Mouse (Mus musculus) testis, adult 2 months (tissue): ENCODE data around the gene Gm9857. TPM values are rescaled to one million over a fixed set of nuclear protein-coding genes. Genes with fewer than 3 reads are reported as not detected.
A peak's percentile ranks its signal among the peaks of the same experiment; 100 is the strongest.

Experiments used
- H3K27ac ChIP-seq: fragments of 200-500 bp; 2 replicates; pipeline ENCODE4 v1.5.1; 2012; ENCODE audit warnings: low read depth, low read length; ENCODE audit not compliant: control insufficient read depth, insufficient read depth
- H3K27me3 ChIP-seq: fragments of 200-500 bp; 2 replicates; pipeline ENCODE4 v1.6.1; 2012; ENCODE audit warnings: mild to moderate bottlenecking, low read length, moderate library complexity; ENCODE audit not compliant: control insufficient read depth, insufficient read depth
- H3K36me3 ChIP-seq: fragments of 200-500 bp; 2 replicates; pipeline ENCODE4 v1.6.1; 2012; ENCODE audit warnings: mild to moderate bottlenecking, low read length; ENCODE audit not compliant: control insufficient read depth, insufficient read depth
- H3K4me1 ChIP-seq: fragments of 200-500 bp; 2 replicates; pipeline ENCODE4 v1.6.1; 2012; ENCODE audit warnings: low read length; ENCODE audit not compliant: control insufficient read depth, insufficient read depth
- H3K4me3 ChIP-seq: fragments of 200-500 bp; 2 replicates; pipeline ENCODE4 v1.5.1; 2012; ENCODE audit warnings: low read depth, mild to moderate bottlenecking, low read length, moderate library complexity, mixed read lengths; ENCODE audit not compliant: control insufficient read depth
- CTCF ChIP-seq: fragments of 200-500 bp; IDR thresholded peaks from 2 replicates; pipeline ENCODE4 v1.5.1; 2012; ENCODE audit warnings: low read depth, mild to moderate bottlenecking, inconsistent platforms, low read length, moderate library complexity; ENCODE audit not compliant: control insufficient read depth, insufficient read depth, insufficient replicate concordance
- POLR2A ChIP-seq: fragments of 200-500 bp; IDR thresholded peaks from 2 replicates; pipeline ENCODE4 v1.6.1; 2012; ENCODE audit warnings: low read depth, mild to moderate bottlenecking, inconsistent platforms, low read length, moderate library complexity; ENCODE audit not compliant: control insufficient read depth
- polyA plus RNA-seq: library from polyadenylated mRNA; depleted of rRNA; stranded (reverse); fragments of >200 nt; gene quantifications from 2 replicates; pipeline ENCODE4 v1.2.3, GENCODE M21; 2012; rRNA removed

The Gm9857 gene
- polyA plus RNA-seq: 26.9 and 34.4 TPM in 2 replicates

DNA sequence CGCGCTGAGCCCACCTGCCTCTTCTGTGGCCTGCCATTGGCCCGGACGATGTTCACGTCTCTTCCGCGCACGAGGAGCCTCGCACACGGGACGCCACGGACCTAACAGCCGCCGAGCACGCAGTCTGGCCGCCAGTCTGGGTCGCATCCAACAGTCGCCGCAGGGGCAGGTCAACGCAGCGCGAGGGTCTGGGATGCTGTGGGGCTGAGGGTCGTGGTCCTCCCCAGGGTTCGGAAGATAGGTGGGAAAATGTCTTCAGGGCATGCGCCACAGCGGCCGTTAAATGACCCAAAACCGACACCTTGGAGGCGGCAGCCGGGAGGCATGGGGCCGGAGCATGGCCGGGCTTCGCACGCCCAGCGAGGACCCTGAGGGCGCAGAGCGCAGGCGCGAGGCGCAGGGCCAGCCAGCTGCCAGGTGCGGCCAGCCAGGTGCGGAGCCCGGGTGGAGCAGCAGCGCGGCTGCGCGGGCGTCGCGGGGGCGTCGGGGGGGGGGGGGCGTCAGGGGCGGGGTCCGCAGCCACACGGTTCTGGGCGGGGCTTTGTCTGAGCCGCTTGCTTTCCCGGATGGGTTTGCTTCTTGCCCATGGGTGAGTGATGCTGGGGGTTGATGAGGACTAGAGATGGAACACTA, at the start of gene Gm9857:
Gene Gm9857 (minus strand): TSS at position 445 of the 633 bp plus-strand sequence.
- H3K27ac ChIP-seq: peak within 1 kb of the TSS; percentile 93
- H3K4me3 ChIP-seq: peak within 1 kb of the TSS; percentile 94
- H3K36me3 ChIP-seq: no peaks in the 10 kb centered on the region; the same call in 1 of the 2 replicates
- peaks cover 3% of the 10 kb centered on the region for H3K4me1 ChIP-seq
- no peaks in the 10 kb centered on the region for H3K27me3 ChIP-seq
- peak; percentile 79 for TF ChIP-seq POLR2A
- no peak for TF ChIP-seq CTCF

DNA sequence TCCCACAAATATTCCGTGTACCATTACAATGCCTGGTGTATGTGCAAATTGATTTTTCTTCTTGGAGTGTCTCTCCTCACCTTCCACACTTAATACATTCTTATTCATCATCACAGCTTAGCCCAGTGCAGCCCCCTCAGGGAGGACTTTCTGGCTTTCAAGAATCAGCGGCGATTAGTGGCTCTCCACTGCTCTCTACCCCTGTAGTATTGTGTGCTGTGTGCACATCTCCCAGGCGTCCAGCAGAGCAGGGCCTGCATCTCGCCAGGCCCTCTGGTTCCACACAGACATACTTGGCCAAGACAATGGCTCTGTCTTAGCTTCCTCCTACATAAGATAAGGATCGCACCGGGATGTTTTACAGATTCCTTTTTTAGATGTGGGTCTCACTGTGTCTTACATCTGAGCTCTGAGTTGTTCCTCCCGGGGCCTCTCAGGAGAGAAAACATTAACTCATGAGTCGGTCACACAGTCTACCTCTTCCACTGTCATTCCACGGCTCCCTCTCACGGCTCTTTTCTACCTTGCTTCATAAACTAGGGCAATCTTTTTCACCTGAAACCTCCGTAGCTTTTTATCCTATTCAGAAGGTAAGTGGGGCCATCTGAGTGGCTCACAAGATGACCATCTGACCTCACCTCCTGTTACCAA, 46.9 kb upstream of the Gm9857 start:
- Histone ChIP-seq H3K4me3 (no peak overlapping the region), H3K36me3 (no peaks in the 10 kb centered on the region), H3K4me1 (no peaks in the 10 kb centered on the region), H3K27me3 (no peaks in the 10 kb centered on the region), H3K27ac (no peak overlapping the region)
- no peak for TF ChIP-seq POLR2A
- no peak for TF ChIP-seq CTCF

DNA sequence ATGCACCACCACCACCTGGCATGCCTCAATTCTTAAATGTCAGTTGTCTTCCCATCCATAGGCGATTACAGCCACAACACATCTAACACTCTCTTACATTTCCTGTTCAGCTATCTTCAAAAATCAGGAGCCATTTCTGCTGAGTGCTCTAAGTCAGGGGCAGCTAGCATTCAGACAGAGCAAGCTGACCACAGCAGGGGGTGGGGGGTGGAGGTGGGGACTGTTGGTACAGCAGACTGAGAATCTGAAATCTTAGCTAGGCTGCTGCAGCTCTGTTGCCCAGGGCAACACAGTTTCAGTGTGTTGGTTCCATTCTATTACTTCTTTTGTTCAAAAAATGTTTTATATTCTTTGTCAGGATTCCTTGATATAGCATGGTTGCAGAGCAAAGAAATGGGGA, 46.3 kb upstream of the Gm9857 start:
- Histone ChIP-seq H3K36me3 (no peaks in the 10 kb centered on the region), H3K27ac (no peak overlapping the region), H3K27me3 (no peaks in the 10 kb centered on the region), H3K4me3 (no peak overlapping the region), H3K4me1 (no peaks in the 10 kb centered on the region)
- TF ChIP-seq POLR2A: no peak

DNA sequence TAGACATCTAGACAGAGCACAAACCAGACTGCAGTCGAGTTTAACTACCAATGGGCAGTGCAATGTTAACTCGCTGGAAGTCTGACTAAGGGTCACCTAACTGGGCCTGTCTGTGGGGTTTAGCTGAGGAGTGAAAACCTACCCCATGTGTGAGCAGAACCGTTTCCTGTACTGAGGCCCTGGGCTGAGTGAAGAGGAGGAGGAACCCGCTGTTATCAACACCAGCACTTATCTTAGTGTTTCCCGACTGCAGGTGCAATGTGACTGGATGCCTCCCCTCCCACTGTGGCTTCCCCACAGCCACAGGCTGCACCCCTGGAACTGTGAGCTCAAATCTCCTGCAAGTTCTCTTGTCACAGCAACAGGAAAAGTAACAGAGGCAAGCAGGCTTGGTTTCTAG, 43.7 kb upstream of the Gm9857 start:
- no peak for TF ChIP-seq POLR2A
- TF ChIP-seq CTCF: no peak
- Histone ChIP-seq H3K27ac (no peak overlapping the region), H3K27me3 (no peaks in the 10 kb centered on the region), H3K36me3 (no peaks in the 10 kb centered on the region), H3K4me1 (no peaks in the 10 kb centered on the region), H3K4me3 (no peak overlapping the region)

DNA sequence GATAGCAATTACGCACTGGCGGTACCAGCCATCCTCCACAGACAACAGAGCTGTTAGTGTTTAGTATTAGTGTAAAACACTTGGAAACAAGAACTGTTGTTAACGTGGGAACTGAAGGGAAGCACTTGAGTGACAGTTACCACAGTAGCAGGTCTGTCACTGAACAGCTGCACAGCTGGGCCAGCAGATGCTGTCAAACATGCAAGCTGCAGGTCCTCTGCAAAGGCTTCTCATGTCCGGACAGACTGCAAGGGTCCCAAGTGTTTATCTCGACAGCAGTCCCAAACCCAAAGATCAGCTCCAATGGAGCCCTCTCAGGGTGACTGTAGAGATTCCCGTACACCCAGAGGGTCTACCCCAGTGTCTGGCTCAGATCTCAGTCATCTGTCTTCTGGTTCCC, 41.7 kb upstream of the Gm9857 start:
- Histone ChIP-seq H3K36me3 (no peaks in the 10 kb centered on the region), H3K27me3 (no peaks in the 10 kb centered on the region)
- TF ChIP-seq CTCF (no peak), POLR2A (no peak)

DNA sequence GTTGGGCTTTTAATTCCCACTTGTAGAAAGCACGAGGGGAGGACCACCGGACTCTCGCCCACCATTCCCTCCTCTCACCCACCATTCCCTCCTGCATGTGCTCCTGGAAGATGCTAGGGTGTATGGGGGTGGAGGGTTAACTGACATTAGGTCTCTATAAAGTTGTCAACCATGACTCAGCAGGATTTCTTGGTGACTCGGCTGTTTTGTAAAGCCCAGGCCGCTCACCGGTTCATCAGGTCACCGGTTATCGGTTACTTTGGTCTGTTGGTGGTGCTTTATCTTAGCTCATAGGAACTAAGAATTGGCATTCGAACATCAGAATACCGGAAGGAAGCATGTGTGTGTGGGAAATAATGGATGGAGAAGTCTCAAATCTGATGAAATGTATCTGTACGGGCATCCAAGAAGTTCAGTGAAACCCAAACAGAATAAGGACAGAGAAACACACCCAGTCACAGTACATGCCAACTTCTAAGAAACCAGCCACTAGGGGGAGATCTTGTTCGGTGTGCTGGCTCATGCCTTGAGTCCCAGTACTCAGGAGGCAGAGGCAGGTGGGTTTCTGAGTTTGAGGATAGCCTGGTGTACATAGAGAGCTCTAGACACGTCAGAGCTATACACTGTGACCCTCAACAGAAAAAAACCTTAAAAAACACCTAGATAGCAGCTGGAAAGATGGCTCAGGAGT, 37.2 kb upstream of the Gm9857 start:
- Histone ChIP-seq H3K4me1 (peaks cover 3% of the 10 kb centered on the region; the same call in 1 of the 2 replicates), H3K36me3 (no peaks in the 10 kb centered on the region), H3K27me3 (no peaks in the 10 kb centered on the region), H3K4me3 (no peak overlapping the region), H3K27ac (no peak overlapping the region)
- TF ChIP-seq POLR2A (no peak), CTCF (no peak; the same call in 1 of the 2 replicates)

More for the DNA sequence above, 41.7 kb upstream of the Gm9857 start:
- no peak overlapping the region for H3K27ac ChIP-seq
- peaks cover 3% of the 10 kb centered on the region; the same call in 1 of the 2 replicates for H3K4me1 ChIP-seq
- H3K4me3 ChIP-seq: no peak overlapping the region

DNA sequence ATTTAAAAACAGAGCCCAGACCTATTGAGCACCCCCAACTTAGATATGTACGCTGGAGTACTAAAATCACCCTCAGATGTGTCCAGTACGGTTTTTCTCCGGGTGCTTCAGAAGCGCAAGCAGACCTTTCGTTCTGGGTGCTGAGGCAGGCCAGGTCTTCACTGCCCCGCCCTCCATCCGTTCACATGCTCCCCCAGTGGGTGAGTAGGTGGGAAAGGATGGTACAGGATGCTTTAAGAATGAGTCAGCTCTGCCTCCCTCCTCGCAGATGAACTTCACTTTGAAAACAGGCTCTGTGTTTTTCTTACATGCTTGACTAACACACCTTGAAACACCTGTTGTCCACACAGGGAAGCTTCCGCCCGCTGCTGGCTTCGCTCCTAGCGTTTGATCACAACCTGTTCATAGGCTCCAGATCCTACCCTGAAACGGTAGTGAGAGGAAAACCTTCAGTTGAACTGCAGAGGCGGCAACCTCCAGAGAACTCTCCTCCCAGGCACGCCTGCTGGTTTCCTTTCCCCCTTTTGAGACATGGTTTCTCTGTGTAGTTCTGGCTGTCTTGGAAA, 34.8 kb upstream of the Gm9857 start:
- Histone ChIP-seq H3K27me3 (no peaks in the 10 kb centered on the region), H3K36me3 (no peaks in the 10 kb centered on the region), H3K4me3 (no peak overlapping the region), H3K4me1 (peaks cover 3% of the 10 kb centered on the region; the same call in 1 of the 2 replicates), H3K27ac (no peak overlapping the region)
- no peak for TF ChIP-seq POLR2A
- TF ChIP-seq CTCF: no peak
